Mouse (Mus musculus) erythroblast, adult 5-6 weeks (primary cell): ENCODE data around the gene BC035947. TPM values are rescaled to one million over a fixed set of nuclear protein-coding genes. Genes with fewer than 3 reads are reported as not detected.
"Not testable (repeated sequence)": the region's sequence is repeated elsewhere in the genome, so short reads cannot be mapped to it uniquely, and the experiment has no call there.

ENCODE experiments used
- ATAC-seq: replicated peaks from 2 replicates; pipeline ENCODE4 v1.8.0; 2016; ENCODE audit warnings: moderate number of reproducible peaks, mild to moderate bottlenecking, moderate TSS enrichment, inconsistent platforms; ENCODE audit not compliant: poor library complexity, low FRiP score, severe bottlenecking
- total RNA-seq, 2 experiments: library from RNA; stranded (forward) in 1 of 2; stranded (reverse) in 1 of 2; fragments of 150-400 nt in 1 of 2; fragments of 200-764, 138-1000 nt in 1 of 2; gene quantifications; 2 replicates each; pipeline versions ENCODE4 v1.2.3 to v1.2.4; 2015 to 2017; ENCODE audit warnings: low replicate concordance in 2 of 2

BC035947 gene
- total RNA-seq, 2 experiments from 2014 or later, result not detected

DNA sequence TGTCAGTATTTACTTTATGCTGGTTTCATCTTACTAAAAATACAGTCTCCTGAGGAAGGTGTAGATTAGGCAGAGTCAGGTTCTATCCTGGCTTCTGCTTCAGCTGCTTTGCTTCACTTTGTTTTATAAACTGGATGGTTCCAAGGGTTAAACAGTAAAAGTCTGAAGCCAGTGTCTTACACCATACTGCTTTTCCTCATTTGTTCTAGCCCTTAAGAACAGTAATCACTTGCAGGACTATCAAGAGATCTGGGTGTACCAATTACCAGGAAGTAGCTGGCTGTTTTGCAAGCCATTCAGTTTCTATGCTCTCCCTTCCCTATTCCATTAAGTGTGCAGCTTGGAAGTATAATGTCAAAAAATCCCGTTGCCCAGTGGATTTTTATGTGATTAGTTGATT, 4.8 kb downstream of the BC035947 start:
- ATAC-seq, result no peak

DNA sequence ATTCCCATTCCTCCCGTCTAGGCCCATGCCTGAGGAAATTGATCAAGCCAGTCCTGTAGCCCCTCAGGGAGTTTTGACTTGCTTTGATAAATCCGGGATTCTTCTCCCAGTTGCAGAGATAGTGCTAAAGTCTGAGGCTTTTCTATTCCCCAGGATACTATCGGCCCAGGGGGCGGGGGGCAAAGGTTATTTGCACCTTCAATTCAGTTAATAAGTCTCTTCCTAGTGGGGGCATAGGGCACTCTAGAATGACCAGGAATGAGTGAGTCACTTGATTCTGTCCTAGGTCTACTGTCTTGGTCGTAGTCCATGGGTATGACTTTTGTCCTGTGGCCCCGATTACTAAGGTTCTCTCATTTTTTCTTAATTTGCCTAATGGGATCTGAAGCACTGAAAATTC, 9.4 kb downstream of the BC035947 start:
- no peak for ATAC-seq

DNA sequence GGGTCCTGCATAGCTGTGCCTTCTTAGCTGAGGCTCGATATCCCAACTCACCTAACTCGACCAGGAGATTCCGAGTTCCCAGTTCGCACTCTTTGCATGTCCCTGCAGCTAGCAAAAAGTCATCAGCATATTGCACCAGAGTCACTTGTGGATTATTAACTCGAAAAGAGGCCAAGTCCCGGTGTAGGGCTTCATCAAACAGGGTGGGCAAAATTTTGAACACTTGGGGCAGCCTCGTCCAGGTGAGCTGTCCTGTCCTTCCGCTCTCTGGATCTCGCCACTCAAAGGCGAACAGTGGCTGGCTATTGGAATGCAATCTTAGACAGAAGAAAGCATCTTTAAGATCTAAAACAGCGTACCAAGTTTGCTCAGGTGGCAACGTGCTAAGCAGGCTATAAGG, 10.1 kb downstream of the BC035947 start:
- ATAC-seq, result not testable (repeated sequence)

DNA sequence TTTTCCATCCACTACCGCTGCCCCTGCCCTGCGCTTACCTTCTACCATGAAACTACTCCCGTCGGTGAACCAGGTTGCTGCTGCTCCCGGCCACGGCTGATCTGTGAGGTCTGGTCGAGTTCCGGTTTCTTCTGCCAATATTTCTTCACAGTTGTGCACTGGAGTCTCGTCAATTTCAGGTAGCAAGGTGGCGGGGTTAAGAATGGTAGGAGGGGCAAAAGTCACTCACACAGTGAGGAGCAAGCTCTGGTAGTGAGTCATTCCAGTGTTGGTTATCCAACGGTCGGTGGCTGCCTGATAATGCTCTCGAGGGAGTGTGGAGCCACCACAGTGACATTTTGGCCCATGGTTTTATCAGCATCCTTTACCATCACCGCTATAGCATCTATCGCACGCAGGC, 10.9 kb downstream of the BC035947 start:
- ATAC-seq, result no peak

DNA sequence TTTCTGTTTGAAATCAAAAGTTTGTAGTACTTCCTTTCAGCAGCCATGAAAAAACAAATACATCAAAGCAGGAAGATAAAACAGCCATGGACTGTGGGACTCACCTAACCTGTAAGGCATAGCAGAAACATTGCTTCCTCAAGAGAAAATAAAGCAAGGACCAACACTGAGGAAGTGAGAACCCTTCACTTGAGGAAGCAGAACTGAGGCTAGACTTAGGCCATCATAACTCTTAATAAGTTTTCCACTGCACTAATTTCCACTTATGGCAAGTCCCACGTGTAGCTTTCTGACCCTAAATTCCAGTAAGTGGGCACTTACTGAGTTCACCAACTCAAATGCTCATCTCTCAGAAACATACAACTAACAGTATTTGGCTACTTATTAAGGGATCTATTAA, 21.8 kb downstream of the BC035947 start:
- no peak for ATAC-seq

DNA sequence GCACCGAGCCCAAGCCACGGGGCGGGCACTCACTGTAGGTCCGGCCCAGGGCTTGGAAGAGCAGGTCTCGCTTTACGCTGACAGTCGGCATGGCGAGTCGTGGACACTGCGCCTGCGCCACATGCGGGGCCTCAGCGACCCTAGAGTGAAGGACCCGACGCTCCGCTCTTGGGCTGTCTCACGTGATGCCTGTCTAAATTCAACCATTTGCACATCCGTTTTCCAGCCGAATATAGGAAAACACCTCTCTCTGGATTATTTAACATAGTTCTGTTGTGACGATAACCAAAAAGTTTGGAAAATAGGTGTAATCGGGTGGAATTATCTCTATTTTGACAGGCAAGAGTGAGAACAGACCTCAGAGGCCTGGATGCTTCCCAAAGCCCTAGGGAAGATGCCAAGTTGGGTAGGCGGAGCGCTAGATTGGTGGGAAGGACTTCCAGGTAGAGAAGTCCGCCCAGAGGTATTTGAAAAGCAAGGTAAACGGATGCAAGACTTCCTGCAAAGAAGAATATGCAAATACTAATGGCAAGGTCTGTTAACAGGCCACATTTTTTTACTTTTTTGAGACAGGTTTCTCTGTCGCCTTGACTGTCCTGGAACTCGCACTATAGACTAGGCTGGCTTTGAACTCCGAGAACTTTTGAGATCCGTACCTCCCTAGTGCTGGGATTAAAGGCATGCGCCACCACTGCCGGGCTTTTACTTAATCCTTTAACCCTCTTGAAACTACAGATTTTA, 23.0 kb downstream of the BC035947 start, which contains the start of gene Farsb:
TSS of gene Farsb (minus strand) at position 146 of the 741 bp plus-strand sequence.
- peak; percentile 98 for ATAC-seq

DNA sequence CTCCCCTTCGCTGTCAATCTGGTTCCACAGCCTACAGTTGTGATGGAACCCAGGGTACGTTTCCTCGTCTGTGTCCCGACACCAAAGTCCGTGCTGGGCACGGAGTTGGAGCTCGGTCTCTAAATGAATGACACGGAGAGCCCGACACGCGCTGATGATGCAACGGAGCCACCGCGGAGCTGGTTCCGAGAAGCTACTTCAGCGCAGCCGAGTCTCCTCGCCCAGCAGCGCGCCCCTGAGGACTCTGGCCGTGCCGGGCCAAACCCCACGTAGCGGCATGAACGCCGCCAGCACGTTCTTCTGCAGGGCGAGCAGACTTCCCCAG, 23.6 kb downstream of the BC035947 start:
- ATAC-seq, result no peak; the same call in 1 of the 2 replicates

DNA sequence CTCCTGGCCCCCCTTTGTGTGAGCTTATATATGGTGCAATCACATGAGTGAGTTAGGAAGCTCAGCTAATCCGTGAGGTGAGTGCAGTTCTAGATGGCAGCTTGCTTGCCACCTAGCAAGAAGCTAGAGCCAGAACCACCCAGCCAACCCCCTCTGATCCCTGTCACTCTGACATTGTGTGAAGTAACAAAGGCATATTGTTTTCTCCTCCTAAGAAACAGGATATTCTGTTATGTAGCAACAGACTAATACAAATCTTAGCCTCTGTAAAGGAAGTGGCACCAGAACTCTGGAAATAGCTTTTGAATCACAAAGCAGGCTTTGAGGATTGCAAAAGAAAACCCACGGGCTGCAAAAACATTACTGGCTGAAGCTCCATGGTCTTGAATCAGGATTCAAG, 27.6 kb downstream of the BC035947 start:
- no peak for ATAC-seq

- no peak for ATAC-seq
Observed at GRCm38 (mm10) chr1:78483430-78483829, 28.5 kb downstream of the BC035947 start.

- ATAC-seq, result no peak
Observed at GRCm38 (mm10) chr1:78472441-78472840, 39.5 kb downstream of the BC035947 start.

DNA sequence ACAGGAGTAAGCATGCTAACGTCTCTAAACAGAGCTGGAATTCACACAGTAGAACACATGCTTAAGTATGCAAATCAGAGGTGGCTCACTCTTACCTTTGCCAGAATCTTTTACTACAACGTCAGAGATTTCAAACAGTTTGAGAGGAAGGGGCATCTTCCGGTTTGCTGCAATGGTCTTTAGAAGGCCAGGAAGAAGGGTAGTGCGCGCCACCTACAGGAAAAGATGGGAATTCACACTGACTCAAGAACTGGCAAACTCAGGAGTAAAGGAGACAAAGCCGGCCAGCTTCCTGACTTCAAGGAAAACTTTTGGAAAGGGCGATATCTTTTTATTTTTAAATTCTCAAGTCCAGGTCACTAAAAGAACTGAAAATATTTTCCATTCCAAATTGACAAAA, 57.3 kb downstream of the BC035947 start:
- no peak for ATAC-seq

- no peak for ATAC-seq
Observed at GRCm38 (mm10) chr1:78453886-78454285, 58.1 kb downstream of the BC035947 start.

DNA sequence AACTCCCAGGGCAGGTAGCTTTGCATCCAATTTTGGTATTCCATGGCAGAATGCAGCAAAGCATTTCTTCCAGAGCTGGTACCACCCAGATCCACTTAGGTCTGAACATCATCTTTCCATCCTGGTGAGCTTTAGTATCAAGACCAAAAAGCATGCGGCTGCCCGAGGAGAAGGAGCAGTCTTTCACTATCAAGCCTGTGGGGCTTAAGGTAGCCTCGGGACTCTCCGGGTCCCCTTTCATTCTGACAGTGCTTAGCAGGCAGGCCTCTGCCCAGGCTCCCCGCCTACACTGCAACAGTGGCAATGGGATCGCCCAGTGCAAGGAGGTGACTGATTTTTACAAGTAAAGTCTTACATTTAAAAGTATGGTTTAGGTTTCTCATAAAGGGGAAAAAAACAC, 59.4 kb downstream of the BC035947 start:
- ATAC-seq, result no peak

DNA sequence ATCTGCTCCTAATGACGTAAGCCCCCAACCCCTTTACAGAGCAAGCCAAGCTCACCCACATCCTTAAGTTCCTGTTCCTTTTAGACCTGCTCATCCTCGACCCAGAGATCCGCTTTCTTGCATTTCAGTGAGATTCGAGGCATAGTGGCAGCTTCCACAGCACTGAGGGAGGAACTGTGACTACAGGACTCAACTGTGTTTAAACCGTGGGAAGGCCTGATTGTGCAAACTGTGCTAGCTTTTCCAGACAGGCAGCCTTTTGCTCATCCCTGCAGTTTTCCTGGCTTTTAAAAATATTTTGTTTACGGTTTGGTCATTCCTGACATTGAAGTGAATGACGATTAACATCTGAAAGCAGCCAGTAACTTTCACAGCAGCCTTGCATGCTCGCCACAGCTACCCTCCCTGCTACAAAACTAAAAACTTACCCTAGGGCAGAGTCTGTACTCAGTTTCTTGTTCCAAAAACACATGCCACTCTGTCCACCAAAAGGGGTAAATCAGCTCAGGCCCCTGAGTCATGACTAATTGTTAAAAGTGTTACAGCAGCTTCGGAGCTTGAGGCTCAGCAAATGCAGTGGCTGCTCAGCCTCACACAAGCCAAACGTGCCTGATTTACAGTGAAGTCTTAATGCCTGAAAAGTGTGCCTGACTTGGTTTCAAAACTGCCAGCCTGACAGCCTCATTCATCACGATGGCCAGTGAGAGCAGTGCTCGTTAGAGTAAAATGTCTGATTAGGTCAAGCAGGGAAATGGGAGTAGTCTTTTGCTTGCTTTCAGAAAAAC, 60.7 kb downstream of the BC035947 start:
- ATAC-seq, result no peak

- no peak for ATAC-seq
Observed at GRCm38 (mm10) chr1:78448091-78448490, 63.9 kb downstream of the BC035947 start.

Other genes with a start within 250 kb of the BC035947 start
- not detected in 2 replicates for gene Sgpp2, start 201.8 kb downstream of the BC035947 start, total RNA-seq (2015; ENCODE audit: low replicate concordance)
- not detected in 2 replicates for gene Sgpp2, start 201.8 kb downstream of the BC035947 start, total RNA-seq (2017; ENCODE audit: low replicate concordance)
- 20.1 and 28.8 TPM in 2 replicates for gene Farsb, start 23.3 kb downstream of the BC035947 start, total RNA-seq (2015; ENCODE audit: low replicate concordance)
- 14.1 and 16.3 TPM in 2 replicates for gene Farsb, start 23.3 kb downstream of the BC035947 start, total RNA-seq (2017; ENCODE audit: low replicate concordance)
- not detected in 2 replicates for gene Mogat1, start 1.2 kb downstream of the BC035947 start, total RNA-seq (2015; ENCODE audit: low replicate concordance)
- gene Mogat1, start 1.2 kb downstream of the BC035947 start, total RNA-seq (2017; ENCODE audit: low replicate concordance), result not detected in 2 replicates
- gene Acsl3, start 145.7 kb upstream of the BC035947 start, total RNA-seq (2015; ENCODE audit: low replicate concordance), result 4.0 and 11.0 TPM in 2 replicates
- gene Acsl3, start 145.7 kb upstream of the BC035947 start, total RNA-seq (2017; ENCODE audit: low replicate concordance), result 2.9 and 14.2 TPM in 2 replicates
- gene Utp14b, start 145.9 kb upstream of the BC035947 start, total RNA-seq (2015; ENCODE audit: low replicate concordance), result 0.77 and 1.5 TPM in 2 replicates
- 1.1 and 1.5 TPM in 2 replicates for gene Utp14b, start 145.9 kb upstream of the BC035947 start, total RNA-seq (2017; ENCODE audit: low replicate concordance)